Mouse (Mus musculus) cerebellum, adult 2 months (tissue): ENCODE measurements around the gene Pgs1.

Experiments used
- CTCF ChIP-seq: fragments of 200-500 bp; IDR thresholded peaks from 2 replicates; pipeline ENCODE4 v1.5.1; 2011; ENCODE audit warnings: low read depth, mild to moderate bottlenecking, control low read depth, low read length, moderate library complexity, borderline replicate concordance; ENCODE audit not compliant: insufficient read depth
- POLR2A ChIP-seq: fragments of 200-500 bp; IDR thresholded peaks from 2 replicates; pipeline ENCODE4 v1.6.1; 2011; ENCODE audit warnings: low read length, control low read depth, borderline replicate concordance; ENCODE audit not compliant: insufficient read depth

DNA sequence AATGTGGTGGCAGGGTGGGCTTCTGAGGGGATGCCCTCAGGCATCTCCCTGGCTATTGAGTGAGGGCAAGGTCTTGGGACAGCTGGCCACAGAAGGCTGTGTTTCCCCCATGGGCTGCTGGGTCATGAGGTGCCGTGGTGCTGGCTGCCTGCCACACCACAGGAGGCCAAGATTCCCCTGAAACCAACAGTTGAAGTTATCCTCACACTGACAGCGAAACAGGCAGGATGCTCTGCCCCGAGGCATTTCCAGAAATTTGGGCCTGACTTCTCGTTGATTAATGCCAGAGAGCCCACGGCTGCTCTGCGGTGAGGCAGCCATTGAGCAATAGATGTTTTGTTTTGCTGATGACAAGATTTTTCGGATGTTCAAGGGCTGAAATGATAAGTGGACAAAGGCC lies 6.7 kb upstream of the Pgs1 start:
- no peak for TF ChIP-seq CTCF
- TF ChIP-seq POLR2A: no peak
